Mouse (Mus musculus) CH12.LX (cell line): ENCODE data around the gene Usp30. TPM values are rescaled to one million over a fixed set of nuclear protein-coding genes. Genes with fewer than 3 reads are reported as not detected.

Experiments
- DNase-seq: peaks from one replicate; pipeline ENCODE4 v3.0.0-alpha.2; 2013; ENCODE audit errors: extremely low read depth
- H3K27ac ChIP-seq: 2 replicates; pipeline ENCODE4 v1.5.1; 2012; ENCODE audit warnings: low read depth, mild to moderate bottlenecking, control low read depth, moderate library complexity; ENCODE audit not compliant: insufficient read depth
- H3K27me3 ChIP-seq: replicated peaks from 2 replicates; pipeline ENCODE3; 2012; ENCODE audit warnings: inconsistent platforms
- H3K36me3 ChIP-seq, 2 experiments: replicated peaks in 1 of 2; 2 replicates each; pipeline versions ENCODE3 to v1.6.1; 2012; ENCODE audit warnings: inconsistent platforms in 1 of 2, low read length in 1 of 2, mild to moderate bottlenecking in 1 of 2, mixed read lengths in 1 of 2, moderate library complexity in 1 of 2; ENCODE audit not compliant: control insufficient read depth in 1 of 2, insufficient read depth in 1 of 2
- H3K4me1 ChIP-seq, 2 experiments: 2 replicates each; pipeline ENCODE4 v1.6.1; 2012; ENCODE audit warnings: inconsistent platforms in 1 of 2, moderate library complexity in 1 of 2; ENCODE audit not compliant: insufficient read depth in 2 of 2, control insufficient read depth in 1 of 2
- H3K4me2 ChIP-seq: 2 replicates; pipeline ENCODE4 v1.6.1; 2012; ENCODE audit warnings: low read depth, mild to moderate bottlenecking, control low read depth; ENCODE audit not compliant: poor library complexity, insufficient read depth, severe bottlenecking
- H3K4me3 ChIP-seq, 3 experiments: fragments of 150-350 bp in 1 of 3; sonication (generic) in 1 of 3; replicated peaks in 1 of 3; 2 replicates each; pipeline versions ENCODE3 to v1.5.1; 2011 to 2012; ENCODE audit warnings: low read depth in 2 of 3, low read length in 2 of 3, mild to moderate bottlenecking in 2 of 3, moderate library complexity in 2 of 3, control low read depth in 1 of 3, improper control_type of control experiment in 1 of 3, inconsistent platforms in 1 of 3, mixed read lengths in 1 of 3; ENCODE audit not compliant: poor library complexity in 1 of 3
- H3K79me2 ChIP-seq: replicated peaks from 2 replicates; pipeline ENCODE4 v1.6.1; 2012; ENCODE audit warnings: mild to moderate bottlenecking, moderate library complexity; ENCODE audit not compliant: control insufficient read depth, poor library complexity, insufficient read depth, severe bottlenecking; ENCODE audit errors: extremely low read depth
- H3K9ac ChIP-seq: 2 replicates; pipeline ENCODE4 v1.6.1; 2012; ENCODE audit warnings: low read depth, mild to moderate bottlenecking, control low read depth, moderate library complexity; ENCODE audit not compliant: insufficient read depth
- H3K9me3 ChIP-seq: replicated peaks from 2 replicates; pipeline ENCODE3; 2012; ENCODE audit warnings: low read length, inconsistent platforms, mixed read lengths
- CHD2 ChIP-seq: IDR thresholded peaks from 2 replicates; pipeline ENCODE4 v1.6.1; 2011; ENCODE audit warnings: low read length, improper control_type of control experiment
- CTCF ChIP-seq, 2 experiments: IDR thresholded peaks in 1 of 2; conservative IDR thresholded peaks in 1 of 2; 2 replicates each; pipeline ENCODE4 v1.5.1; 2011 to 2012; ENCODE audit warnings: low read depth in 2 of 2, low read length in 2 of 2, improper control_type of control experiment in 1 of 2, inconsistent platforms in 1 of 2, mild to moderate bottlenecking in 1 of 2, moderate library complexity in 1 of 2
- EP300 ChIP-seq: IDR thresholded peaks from 2 replicates; pipeline ENCODE4 v1.6.1; 2011; ENCODE audit warnings: low read length, improper control_type of control experiment
- ETS1 ChIP-seq: conservative IDR thresholded peaks from 2 replicates; pipeline ENCODE4 v1.6.1; 2012; ENCODE audit warnings: low read depth, mild to moderate bottlenecking, inconsistent platforms, low read length, improper control_type of control experiment, moderate library complexity
- GABPA ChIP-seq: IDR thresholded peaks from 2 replicates; pipeline ENCODE4 v1.6.1; 2012; ENCODE audit warnings: low read depth, low read length, improper control_type of control experiment, inconsistent platforms; ENCODE audit not compliant: insufficient replicate concordance
- HCFC1 ChIP-seq: IDR thresholded peaks from 2 replicates; pipeline ENCODE4 v1.6.1; 2012; ENCODE audit warnings: low read depth, mild to moderate bottlenecking, inconsistent platforms, low read length, improper control_type of control experiment
- IRF4 ChIP-seq: IDR thresholded peaks from 2 replicates; pipeline ENCODE4 v1.6.1; 2014; ENCODE audit warnings: low read depth, mild to moderate bottlenecking, inconsistent platforms, low read length, improper control_type of control experiment
- JUN ChIP-seq: IDR thresholded peaks from 2 replicates; pipeline ENCODE4 v1.6.1; 2011; ENCODE audit warnings: low read depth, mild to moderate bottlenecking, low read length, improper control_type of control experiment, moderate library complexity; ENCODE audit not compliant: insufficient read depth
- JUND ChIP-seq: conservative IDR thresholded peaks from 2 replicates; pipeline ENCODE4 v1.6.1; 2011; ENCODE audit warnings: low read depth, low read length, improper control_type of control experiment
- MAX ChIP-seq: IDR thresholded peaks from 2 replicates; pipeline ENCODE4 v1.6.1; 2011; ENCODE audit warnings: low read length, improper control_type of control experiment
- MAZ ChIP-seq: IDR thresholded peaks from 2 replicates; pipeline ENCODE4 v1.6.1; 2012; ENCODE audit warnings: low read depth, mild to moderate bottlenecking, inconsistent platforms, low read length, improper control_type of control experiment, moderate library complexity
- POLR2AphosphoS2 ChIP-seq: IDR thresholded peaks from 2 replicates; pipeline ENCODE4 v1.6.1; 2011; ENCODE audit warnings: low read depth, low read length, improper control_type of control experiment
- RAD21 ChIP-seq: IDR thresholded peaks from 2 replicates; pipeline ENCODE4 v1.6.1; 2011; ENCODE audit warnings: low read depth, mild to moderate bottlenecking, low read length, improper control_type of control experiment, moderate library complexity
- SMC3 ChIP-seq: IDR thresholded peaks from 2 replicates; pipeline ENCODE4 v1.6.1; 2011; ENCODE audit warnings: low read depth, low read length, improper control_type of control experiment
- TBP ChIP-seq: conservative IDR thresholded peaks from 2 replicates; pipeline ENCODE4 v1.6.1; 2011; ENCODE audit warnings: low read depth, low read length, improper control_type of control experiment
- UBTF ChIP-seq: IDR thresholded peaks from 2 replicates; pipeline ENCODE4 v1.6.1; 2012; ENCODE audit warnings: low read depth, mild to moderate bottlenecking, inconsistent platforms, low read length, improper control_type of control experiment, moderate library complexity
- USF1 ChIP-seq: IDR thresholded peaks from 2 replicates; pipeline ENCODE4 v1.6.1; 2014; ENCODE audit warnings: low read depth, mild to moderate bottlenecking, inconsistent platforms, low read length, improper control_type of control experiment
- dilution Hi-C: fragments of 300-500 bp; cut with MboI; formaldehyde crosslinking; loops from 2 replicates; pipeline ENCODE4 v1.14.3; 2020; ENCODE audit warnings: low sequenced_read_pairs; ENCODE audit not compliant: extremely low pct_unique_long_range_greater_than_20kb, extremely low pct_ligation_motif_present
- in situ Hi-C: fragments of 300-500 bp; cut with MboI; formaldehyde crosslinking; loops from 3 replicates; pipeline ENCODE4 v1.14.3; 2019; ENCODE audit warnings: low sequenced_read_pairs, low pct_ligation_motif_present, low pct_unique_long_range_greater_than_20kb, mixed read lengths
- polyA plus RNA-seq: library from polyadenylated mRNA; unstranded; fragments of >175 nt; gene quantifications from 2 replicates; pipeline ENCODE4 v1.2.1, GENCODE M21; 2012; ENCODE audit warnings: low read depth; ENCODE audit not compliant: insufficient read length
- total RNA-seq, 2 experiments: library from RNA; depleted of rRNA; stranded (reverse); fragments of 300-350 nt in 1 of 2; fragments of >200 nt in 1 of 2; gene quantifications; 2 replicates each; pipeline ENCODE4 v1.2.3; 2012 to 2014

Usp30 gene
- total and polyA plus RNA-seq, 3 experiments: 13.0 to 15.5 (median 14.5) TPM

GRCm38 (mm10) chr5:114163117-114163696 is 97.9 kb downstream of the Usp30 start:
- Histone ChIP-seq H3K27ac (no peak overlapping the region), H3K4me1 (0 out of 4 replicates have a peak, but pooled peaks cover 0 to 2% of the 10 kb centered on the region in 2 experiments), H3K4me2 (no peak overlapping the region), H3K9ac (no peak overlapping the region), H3K9me3 (no peaks in the 10 kb centered on the region), H3K79me2 (no peaks in the 10 kb centered on the region), H3K4me3 (no peak overlapping the region), H3K27me3 (no peaks in the 10 kb centered on the region), H3K36me3 (no peaks in the 10 kb centered on the region)
- TF ChIP-seq EP300 (no peak), RAD21 (no peak), JUN (no peak), MAZ (no peak), GABPA (no peak), CHD2 (no peak), HCFC1 (no peak), TBP (no peak), UBTF (no peak), SMC3 (no peak), POLR2AphosphoS2 (no peak)
- dilution Hi-C loops (no loop called here), in situ Hi-C loops (no loop called here)
- DNase-seq: no peak

GRCm38 (mm10) chr5:114170345-114170744 is 105.1 kb downstream of the Usp30 start:
- TF ChIP-seq CTCF (conservative IDR thresholded peaks at IDR 0.05 in 1 of 2, IDR thresholded peaks at IDR 0.05 in 1 of 2; ENCODE audit: low read depth in 2 of 2, low read length in 2 of 2) (no peak), IRF4 (no peak), EP300 (no peak), POLR2AphosphoS2 (no peak), GABPA (no peak), MAX (no peak), JUN (no peak), JUND (no peak), ETS1 (no peak), UBTF (no peak), USF1 (no peak)
- Histone ChIP-seq H3K9ac (no peak overlapping the region), H3K4me1 (peaks cover 0 to 5% of the 10 kb centered on the region in 2 experiments; a peak in 2 of 4 replicates), H3K4me2 (no peak overlapping the region), H3K4me3 (no peak overlapping the region), H3K9me3 (no peaks in the 10 kb centered on the region), H3K27me3 (no peaks in the 10 kb centered on the region), H3K79me2 (no peaks in the 10 kb centered on the region), H3K36me3 (no peaks in the 10 kb centered on the region), H3K27ac (no peak overlapping the region)
- in situ Hi-C loops: no loop called here
- dilution Hi-C loops: no loop called here
- DNase-seq: no peak
